Mouse (Mus musculus) heart, postnatal 0 days (tissue): Measurements from ENCODE around the gene Gorasp1. TPM values are rescaled to one million over a fixed set of nuclear protein-coding genes. Genes with fewer than 3 reads are reported as not detected.

Source experiments
- ATAC-seq: fragments of 200-750 bp; cut with Nextera tagmentation; 2 replicates; pipeline ENCODE4 v1.8.0; 2017; ENCODE audit warnings: low read depth, moderate number of reproducible peaks, moderate library complexity; ENCODE audit not compliant: insufficient read depth
- DNase-seq: peaks from one replicate; pipeline ENCODE4 v3.0.0-alpha.2; 2016; ENCODE audit warnings: low spot score
- H3K27ac ChIP-seq: fragments of 300-500 bp; sonication (generic); 2 replicates; pipeline ENCODE4 v1.5.1; 2014; ENCODE audit warnings: low read depth, mild to moderate bottlenecking
- H3K27me3 ChIP-seq: fragments of 300-500 bp; sonication (generic); 2 replicates; pipeline ENCODE4 v1.6.1; 2014; ENCODE audit warnings: low read length, mixed read lengths; ENCODE audit not compliant: control insufficient read depth, insufficient read depth
- H3K36me3 ChIP-seq: fragments of 300-500 bp; sonication (generic); replicated peaks from 2 replicates; pipeline ENCODE4 v1.6.1; 2014; ENCODE audit warnings: low read length, mixed read lengths; ENCODE audit not compliant: control insufficient read depth, insufficient read depth
- H3K4me1 ChIP-seq: fragments of 300-500 bp; sonication (generic); 2 replicates; pipeline ENCODE4 v1.6.1; 2014; ENCODE audit warnings: antibody characterized with exemption; ENCODE audit not compliant: control insufficient read depth, insufficient read depth
- H3K4me2 ChIP-seq: fragments of 300-500 bp; sonication (generic); 2 replicates; pipeline ENCODE4 v1.6.1; 2014; ENCODE audit warnings: low read depth, mild to moderate bottlenecking, low read length, moderate library complexity
- H3K4me3 ChIP-seq: fragments of 300-500 bp; sonication (generic); 2 replicates; pipeline ENCODE4 v1.5.1; 2014; ENCODE audit warnings: low read depth, low read length
- H3K9ac ChIP-seq: fragments of 300-500 bp; sonication (generic); replicated peaks from 2 replicates; pipeline ENCODE4 v1.6.1; 2014; ENCODE audit warnings: low read depth, low read length, mixed read lengths
- H3K9me3 ChIP-seq: fragments of 300-500 bp; sonication (generic); replicated peaks from 2 replicates; pipeline ENCODE4 v1.6.1; 2016; ENCODE audit warnings: low read length; ENCODE audit not compliant: control insufficient read depth
- CTCF ChIP-seq: IDR thresholded peaks from 2 replicates; pipeline ENCODE4 v1.5.1; 2016; ENCODE audit warnings: antibody characterized with exemption, control low read depth, low read depth
- EP300 ChIP-seq: IDR thresholded peaks from 2 replicates; pipeline ENCODE4 v1.6.1; 2016; ENCODE audit warnings: antibody characterized with exemption, low read depth
- WGBS: fragments of 180-500 bp; shearing (Covaris S2); extraction: QIAGEN DNeasy Blood & Tissue Kit; methylation state at CpG from one replicate; pipeline ENCODE4 v1.1.7; 2014; 5-methylcytosine and 5-hydroxymethylcytosine counted together
- polyA plus RNA-seq: library from polyadenylated mRNA; unstranded; fragments of >200 nt; fragmentation: Nextera tagmentation; extraction: Ambion mirVana; gene quantifications from 2 replicates; pipeline ENCODE4 v1.2.1, GENCODE M21; 2015
- total RNA-seq: library from RNA; depleted of rRNA; stranded (reverse); fragments of >200 nt; gene quantifications from 2 replicates; pipeline ENCODE4 v1.2.3, GENCODE M21; 2014; ENCODE audit warnings: low replicate concordance

Gene Gorasp1
- total and polyA plus RNA-seq, 2 experiments from 2014 or later, result 14.1 to 63.5 TPM

- WGBS, result 49% methylated on average over 4 of the region's 4 CpGs
- ATAC-seq, result no peak
Measured at GRCm38 (mm10) chr9:119923462-119923861, 13.9 kb downstream of the Gorasp1 start.

GRCm38 (mm10) chr9:119919858-119920257 lies 17.5 kb downstream of the Gorasp1 start:
- DNase-seq, result no peak
- no peak for ATAC-seq
- Histone ChIP-seq H3K36me3 (peaks cover 93% of the 10 kb centered on the region), H3K4me1 (no peaks in the 10 kb centered on the region), H3K9me3 (no peaks in the 10 kb centered on the region), H3K27ac (no peak overlapping the region), H3K4me3 (no peak overlapping the region), H3K27me3 (no peaks in the 10 kb centered on the region), H3K9ac (no peak overlapping the region), H3K4me2 (no peak overlapping the region)
- WGBS, result 86% methylated on average over 1 of the region's 1 CpGs
- TF ChIP-seq EP300, result no peak
- no peak for TF ChIP-seq CTCF

More at GRCm38 (mm10) chr9:119923462-119923861, 13.9 kb downstream of the Gorasp1 start:
- no peak overlapping the region for H3K4me2 ChIP-seq
- peaks cover 96% of the 10 kb centered on the region for H3K36me3 ChIP-seq
- DNase-seq, result no peak
- H3K27me3 ChIP-seq, result no peaks in the 10 kb centered on the region
- H3K4me1 ChIP-seq, result no peaks in the 10 kb centered on the region
- H3K27ac ChIP-seq, result no peak overlapping the region
- H3K9me3 ChIP-seq, result no peaks in the 10 kb centered on the region
- TF ChIP-seq CTCF, result no peak
- no peak for TF ChIP-seq EP300
- H3K4me3 ChIP-seq, result no peak overlapping the region
- no peak overlapping the region for H3K9ac ChIP-seq

GRCm38 (mm10) chr9:119913087-119913838 lies 24.1 kb downstream of the Gorasp1 start:
- peaks cover 94% of the 10 kb centered on the region for H3K36me3 ChIP-seq
- TF ChIP-seq CTCF (peak; percentile 34), EP300 (no peak)
- H3K27me3 ChIP-seq, result no peaks in the 10 kb centered on the region
- H3K9me3 ChIP-seq, result no peaks in the 10 kb centered on the region
- no peak overlapping the region for H3K4me3 ChIP-seq
- DNase-seq (no peak), ATAC-seq (no peak)
- WGBS, result 72% methylated on average over 13 of the region's 13 CpGs
- H3K4me1 ChIP-seq, result no peaks in the 10 kb centered on the region
- H3K27ac ChIP-seq, result no peak overlapping the region
- no peak overlapping the region for H3K9ac ChIP-seq
- no peak overlapping the region for H3K4me2 ChIP-seq

- Histone ChIP-seq H3K36me3 (peaks cover 94% of the 10 kb centered on the region), H3K4me1 (no peaks in the 10 kb centered on the region), H3K27ac (no peak overlapping the region), H3K9ac (no peak overlapping the region), H3K27me3 (no peaks in the 10 kb centered on the region), H3K4me2 (no peak overlapping the region), H3K9me3 (no peaks in the 10 kb centered on the region), H3K4me3 (no peak overlapping the region)
- ATAC-seq (no peak), DNase-seq (no peak)
- 67% methylated on average over 3 of the region's 3 CpGs for WGBS
- TF ChIP-seq EP300, result no peak
- TF ChIP-seq CTCF, result no peak
Measured at GRCm38 (mm10) chr9:119909931-119910330, 27.4 kb downstream of the Gorasp1 start.

- Histone ChIP-seq H3K9ac (no peak overlapping the region), H3K9me3 (no peaks in the 10 kb centered on the region), H3K4me2 (no peak overlapping the region), H3K4me1 (no peaks in the 10 kb centered on the region), H3K27ac (no peak overlapping the region), H3K36me3 (peaks cover 94% of the 10 kb centered on the region), H3K4me3 (no peak overlapping the region), H3K27me3 (no peaks in the 10 kb centered on the region)
- DNase-seq (no peak), ATAC-seq (no peak)
- 85% methylated on average over 3 of the region's 3 CpGs for WGBS
- no peak for TF ChIP-seq EP300
Measured at GRCm38 (mm10) chr9:119908708-119909107, 28.7 kb downstream of the Gorasp1 start.
